Mouse (Mus musculus) gastrocnemius, postnatal 10 days (tissue): ENCODE data around the gene Sept9. TPM values are rescaled to one million over a fixed set of nuclear protein-coding genes. Genes with fewer than 3 reads are reported as not detected.

Experiments
- DNase-seq: peaks from one replicate; pipeline ENCODE4 v3.0.0; 2021; ENCODE audit warnings: mixed read lengths
- total RNA-seq, 2 experiments: library from RNA; stranded (reverse); gene quantifications; 2 replicates each; pipeline ENCODE4 v1.2.3; 2021

Gene Sept9
- total RNA-seq, 2 experiments from 2014 or later, result 40.1 to 51.9 TPM

DNA sequence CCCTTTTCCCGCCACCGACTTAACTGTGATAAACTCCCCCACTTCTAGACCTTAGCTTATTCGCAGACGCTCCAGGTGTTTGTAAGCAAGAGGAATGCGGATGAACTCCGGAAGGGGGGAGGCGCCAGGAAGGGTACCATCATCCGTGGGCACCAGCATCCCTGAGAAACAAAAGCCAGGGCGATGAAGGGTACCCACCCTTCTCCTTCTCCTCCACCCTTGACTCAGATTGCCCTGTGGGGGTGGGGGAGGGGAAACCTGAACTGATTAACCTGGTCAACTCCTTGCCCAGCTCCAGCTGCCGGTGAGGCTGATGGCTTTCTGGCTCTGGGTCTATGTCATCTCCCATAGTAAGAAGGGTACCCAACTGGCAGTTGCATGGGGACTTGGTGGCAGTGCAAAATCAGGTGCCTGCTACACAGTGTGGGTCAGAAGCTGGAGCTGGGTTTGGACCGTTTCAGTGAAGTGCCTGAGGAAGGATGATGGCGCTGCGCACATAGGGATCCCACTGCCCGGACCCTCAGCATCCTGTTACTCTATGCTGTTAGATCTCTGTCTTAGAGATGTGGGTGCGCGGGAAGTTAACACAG, 209.1 kb downstream of the Sept9 start:
- DNase-seq, result no peak

DNA sequence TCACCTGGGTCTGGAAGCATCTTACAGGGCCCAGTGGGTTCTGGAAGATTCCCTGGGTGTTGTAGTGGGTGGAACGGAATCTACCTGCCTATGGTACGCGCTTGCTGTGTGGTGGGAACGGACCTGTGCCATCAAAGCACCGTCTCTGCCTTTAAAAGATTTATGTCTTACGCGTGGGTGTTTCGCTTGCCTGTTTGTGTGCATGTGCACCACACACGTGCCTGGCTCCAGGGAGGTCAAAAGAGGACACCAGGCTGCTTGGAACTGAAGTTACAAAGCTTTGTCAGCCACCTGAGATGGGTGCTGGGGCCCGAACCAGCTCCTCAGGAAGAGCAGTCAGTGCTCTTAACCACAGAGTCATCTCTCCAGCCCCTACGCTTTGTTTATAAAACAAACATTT, 209.9 kb downstream of the Sept9 start:
- DNase-seq, result no peak

DNA sequence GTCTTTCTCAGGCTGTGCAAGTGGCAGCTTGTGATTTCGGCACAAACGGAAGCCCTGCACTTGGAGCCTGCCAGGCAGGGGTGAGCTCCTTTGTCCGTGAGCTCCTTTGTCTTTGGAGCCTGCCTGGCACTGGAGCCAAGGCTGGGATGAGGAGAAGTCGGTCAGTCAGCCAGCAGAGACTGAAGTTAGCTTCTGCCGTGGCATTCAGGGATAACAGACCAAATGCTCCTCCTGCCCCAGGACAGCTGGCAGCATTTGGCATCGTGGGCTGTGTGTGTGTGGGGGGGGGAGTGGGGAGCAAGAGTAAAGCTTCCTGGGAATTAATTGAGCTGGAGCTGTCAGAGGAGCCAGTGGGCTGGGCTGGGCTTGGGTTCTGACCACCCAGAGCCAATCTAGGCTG, 210.6 kb downstream of the Sept9 start:
- DNase-seq, result no peak

DNA sequence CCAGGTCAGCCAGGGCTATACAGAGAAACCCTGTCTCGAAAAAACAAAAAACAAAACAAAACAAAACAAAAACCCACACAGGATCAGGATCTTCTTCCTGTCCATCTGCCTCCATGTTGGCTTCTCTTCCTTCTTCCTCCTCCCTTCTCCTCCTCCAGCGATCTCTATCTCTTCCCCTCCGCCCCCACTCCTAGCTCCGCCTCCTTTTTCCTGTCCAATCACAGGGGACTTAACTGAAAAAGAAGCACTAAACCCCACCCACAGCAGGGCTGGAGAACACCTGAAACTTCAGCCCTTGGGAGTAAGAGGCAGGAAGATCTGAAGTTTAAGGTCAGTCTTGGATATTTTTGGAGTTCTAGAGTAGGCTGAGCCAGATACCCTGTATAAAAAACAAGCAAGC, 212.2 kb downstream of the Sept9 start:
- no peak for DNase-seq

Other genes with a start within 250 kb of the Sept9 start
- 10 to 100 TPM; 91.6 to 93.4 TPM for gene Sec14l1, start 84.5 kb upstream of the Sept9 start, total RNA-seq